Mouse (Mus musculus) thymus, postnatal 10 days (tissue): ENCODE data around the gene Hdac10.

Experiments used
- DNase-seq, 2 experiments: peaks; one replicate each; pipeline ENCODE4 v3.0.0; 2021; ENCODE audit warnings: low spot score in 2 of 2

Hdac10 gene

DNA sequence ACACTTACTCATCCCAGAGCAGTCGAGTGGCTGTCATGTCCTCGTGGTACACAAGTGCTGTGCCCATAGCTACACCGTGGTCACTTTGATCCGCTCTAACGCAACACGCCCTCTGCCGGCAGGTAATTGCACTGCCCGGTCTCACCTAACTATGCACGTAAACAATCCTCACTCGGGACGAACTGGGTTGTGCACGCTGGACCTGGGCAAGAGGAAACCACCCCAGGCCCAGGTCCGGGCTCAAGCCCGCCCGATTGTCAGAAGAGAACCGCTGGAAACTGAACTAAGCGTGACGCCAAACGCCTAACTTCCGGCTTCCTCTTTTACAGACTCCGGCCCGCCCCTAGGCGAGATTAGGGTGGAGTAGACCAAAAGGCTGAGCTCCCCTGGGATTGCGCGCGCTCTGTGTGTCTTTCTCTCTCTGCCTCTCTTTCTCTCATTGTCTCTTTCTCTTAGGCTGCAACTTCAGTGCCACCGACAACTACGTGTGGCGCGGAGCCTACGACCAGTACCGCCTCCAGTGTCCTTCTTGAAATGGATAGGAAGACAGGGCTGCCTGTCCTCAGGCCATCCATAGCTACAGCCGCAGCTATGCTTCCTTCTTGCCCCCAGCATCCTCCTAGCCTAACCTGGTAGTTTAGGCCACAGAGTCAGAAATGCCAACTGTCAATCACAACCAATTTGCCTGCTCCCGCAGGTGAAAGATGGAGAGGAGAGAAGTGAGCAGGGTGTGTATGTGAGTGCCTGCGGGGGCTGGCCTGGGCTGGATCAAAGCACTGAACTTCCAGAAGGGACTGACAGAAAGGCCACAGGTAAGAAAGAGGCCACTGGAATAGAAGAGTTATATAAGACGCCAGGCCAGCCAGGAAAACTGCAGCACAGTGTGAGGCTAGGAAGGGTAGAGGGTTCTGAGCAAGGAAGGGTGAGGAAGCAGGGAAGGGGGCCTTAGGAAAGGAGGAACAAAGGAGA is at the start of gene Hdac10:
Hdac10 (minus strand) TSS at position 319 of the 969 bp plus-strand sequence.
- peak; percentile 62 to 75 for DNase-seq

DNA sequence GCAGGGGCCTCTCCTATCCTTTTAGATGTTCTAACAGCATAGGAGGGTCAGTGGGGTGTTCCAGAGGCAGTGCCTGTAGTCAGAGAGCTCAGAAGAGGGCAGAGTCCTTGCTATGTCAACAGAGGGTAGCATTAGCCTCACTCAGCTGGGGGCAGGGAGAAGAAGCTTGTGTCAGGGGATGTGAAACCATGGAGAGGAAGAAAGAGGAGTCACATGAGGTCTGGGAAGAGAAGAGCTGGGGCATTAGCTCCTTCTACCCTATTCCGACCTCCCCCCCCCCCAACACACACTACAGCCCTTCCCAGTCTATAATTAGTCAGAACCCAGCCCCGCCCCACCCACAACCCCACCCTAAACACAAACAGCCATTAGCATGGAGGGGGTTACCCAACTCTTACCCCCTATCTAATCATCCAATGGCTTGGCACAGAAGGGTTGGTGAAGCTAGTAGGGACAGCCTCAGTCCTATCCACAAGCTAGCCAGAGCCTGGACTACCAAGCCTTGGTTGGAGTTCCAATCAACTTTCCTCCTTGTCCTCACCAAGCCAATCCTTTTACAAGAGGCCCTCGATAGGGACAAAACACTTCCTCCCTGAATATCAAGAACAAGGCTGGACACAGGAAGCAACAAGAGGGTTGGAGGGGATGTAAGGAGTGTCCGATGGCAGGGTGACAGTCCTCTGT is 49.2 kb upstream of the Hdac10 start:
- no peak for DNase-seq

DNA sequence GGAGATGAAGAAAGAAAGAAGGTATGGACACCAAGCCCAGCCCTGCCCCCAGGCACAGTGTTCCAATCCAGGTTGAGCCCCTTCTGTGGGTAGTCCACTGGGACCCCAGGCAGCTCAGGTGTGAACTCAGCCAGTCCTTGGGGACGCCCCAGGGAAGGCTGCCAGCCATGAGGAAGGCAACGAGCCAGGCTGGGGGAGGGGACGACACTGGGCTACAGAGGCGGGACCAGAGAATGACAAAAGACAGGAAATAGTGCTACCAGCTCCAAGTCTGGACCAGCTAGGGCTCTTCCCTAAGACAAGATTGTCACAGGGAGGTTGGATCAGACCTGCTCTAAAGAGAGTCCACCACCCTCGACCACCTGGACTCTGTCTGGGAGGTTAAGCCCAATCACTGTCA is 48.6 kb upstream of the Hdac10 start:
- no peak for DNase-seq

DNA sequence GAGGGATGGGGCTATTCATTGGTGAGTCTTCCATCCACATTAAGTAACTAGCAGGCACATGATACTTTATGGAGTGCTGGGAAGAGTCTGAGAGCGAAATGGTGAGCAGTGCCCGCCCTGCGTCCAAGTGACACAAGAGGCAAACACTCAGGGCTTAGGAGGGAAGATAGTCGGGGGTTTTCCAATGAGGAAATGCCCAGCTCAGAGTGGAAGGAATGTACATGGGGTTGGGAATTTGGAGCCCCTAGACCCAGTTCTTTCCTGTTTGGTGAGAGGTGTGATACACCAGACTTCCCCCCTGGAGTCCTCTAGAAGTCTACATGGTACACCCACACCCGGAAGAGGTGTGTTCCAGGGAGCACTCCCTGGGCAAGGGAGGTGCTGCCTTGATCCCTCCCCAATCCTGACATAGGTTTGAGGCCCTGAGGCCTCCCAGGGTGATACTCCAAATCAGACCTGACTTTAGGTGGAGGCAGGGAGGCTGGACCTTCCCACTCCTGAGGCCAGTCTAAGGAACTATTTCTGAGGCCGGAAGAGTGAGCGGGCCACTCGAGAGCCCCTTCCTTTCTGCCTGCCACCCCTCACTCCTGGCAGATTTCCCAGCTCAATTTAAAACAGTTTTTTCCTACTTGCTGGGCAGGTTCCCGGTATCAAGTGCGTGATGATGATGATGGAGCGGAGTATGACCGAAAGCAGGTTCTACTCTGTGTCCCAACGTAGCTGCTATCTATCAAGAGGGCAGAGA is 47.1 kb upstream of the Hdac10 start:
- no peak for DNase-seq

DNA sequence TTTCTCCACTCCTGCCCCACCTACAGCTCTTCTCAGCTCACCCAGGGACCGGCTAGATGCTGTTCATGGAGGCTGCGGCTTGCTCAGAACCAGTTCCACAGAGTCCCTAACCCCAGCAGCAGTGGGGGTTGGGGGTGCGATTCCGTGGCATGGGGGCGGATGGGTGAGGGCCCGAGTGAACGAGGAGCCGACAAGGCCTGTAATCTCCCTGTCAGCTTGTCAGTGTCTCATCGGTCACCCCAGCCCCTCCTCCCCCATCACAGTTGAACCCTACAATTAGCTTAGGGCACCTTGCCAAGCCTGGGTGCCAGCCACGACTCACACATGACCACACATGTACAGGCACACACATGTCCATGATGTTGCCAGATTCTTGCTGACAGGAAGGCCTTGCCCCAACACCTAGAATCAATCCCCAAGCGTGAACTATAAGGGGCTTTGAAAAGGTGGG is 46.4 kb upstream of the Hdac10 start:
- DNase-seq: no peak

DNA sequence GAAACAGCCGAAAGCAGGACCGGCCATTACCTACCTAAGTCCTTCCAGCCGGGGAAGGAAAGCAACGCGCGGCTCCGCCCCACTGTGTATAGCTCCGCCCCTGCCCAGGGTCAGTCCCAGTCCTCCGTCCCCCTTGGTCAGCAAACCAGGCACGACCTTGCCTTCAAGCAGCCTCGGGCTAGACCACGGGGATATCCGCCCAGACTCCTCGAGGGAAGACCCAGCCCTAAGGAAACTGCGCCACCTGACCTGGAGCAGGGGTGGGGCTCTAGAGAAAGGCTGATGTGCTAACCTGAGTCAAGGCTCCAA is 45.4 kb upstream of the Hdac10 start:
- DNase-seq: no peak

DNA sequence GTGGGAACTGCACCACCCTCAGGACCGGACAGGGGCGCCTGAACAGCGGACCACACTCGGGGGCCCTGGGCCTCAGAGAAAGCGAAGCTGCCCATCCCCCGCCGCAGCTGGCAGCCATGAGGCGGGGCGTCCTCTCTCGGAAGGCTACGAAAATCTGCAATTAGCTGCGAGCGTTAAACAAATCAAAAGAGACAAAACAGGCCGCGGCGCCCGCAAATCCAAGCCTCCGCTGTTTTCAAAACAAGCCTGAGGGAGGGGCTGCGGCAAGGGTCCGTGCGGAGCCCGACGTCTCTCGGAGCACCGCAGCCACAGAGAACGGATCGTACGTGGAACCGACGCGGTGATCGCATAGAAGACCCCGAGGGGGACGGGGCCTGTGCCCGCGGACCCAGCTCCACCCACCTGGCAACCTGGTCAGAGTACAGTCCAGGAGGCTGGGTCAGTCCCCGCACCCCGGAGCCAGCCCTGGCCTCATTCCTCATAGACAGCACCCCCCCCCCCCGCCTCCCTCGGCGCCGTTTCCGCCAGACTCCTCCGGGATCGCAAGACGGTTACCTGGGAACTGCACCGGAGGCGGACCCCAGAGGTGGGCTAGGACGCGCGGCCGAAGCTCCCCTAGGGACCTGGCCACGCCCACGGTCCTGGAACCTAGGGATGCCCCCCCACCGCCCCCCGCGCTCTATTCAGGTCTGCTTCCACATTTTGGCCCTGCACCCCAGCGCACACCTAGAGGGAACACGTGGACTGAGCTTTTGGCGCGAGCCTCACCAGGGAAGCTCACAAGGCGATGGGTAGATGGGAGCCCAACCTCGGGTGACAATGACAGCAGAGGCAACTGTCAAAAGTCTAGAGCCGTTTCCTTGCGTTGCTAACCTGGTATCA is 44.8 kb upstream of the Hdac10 start:
- no peak for DNase-seq

DNA sequence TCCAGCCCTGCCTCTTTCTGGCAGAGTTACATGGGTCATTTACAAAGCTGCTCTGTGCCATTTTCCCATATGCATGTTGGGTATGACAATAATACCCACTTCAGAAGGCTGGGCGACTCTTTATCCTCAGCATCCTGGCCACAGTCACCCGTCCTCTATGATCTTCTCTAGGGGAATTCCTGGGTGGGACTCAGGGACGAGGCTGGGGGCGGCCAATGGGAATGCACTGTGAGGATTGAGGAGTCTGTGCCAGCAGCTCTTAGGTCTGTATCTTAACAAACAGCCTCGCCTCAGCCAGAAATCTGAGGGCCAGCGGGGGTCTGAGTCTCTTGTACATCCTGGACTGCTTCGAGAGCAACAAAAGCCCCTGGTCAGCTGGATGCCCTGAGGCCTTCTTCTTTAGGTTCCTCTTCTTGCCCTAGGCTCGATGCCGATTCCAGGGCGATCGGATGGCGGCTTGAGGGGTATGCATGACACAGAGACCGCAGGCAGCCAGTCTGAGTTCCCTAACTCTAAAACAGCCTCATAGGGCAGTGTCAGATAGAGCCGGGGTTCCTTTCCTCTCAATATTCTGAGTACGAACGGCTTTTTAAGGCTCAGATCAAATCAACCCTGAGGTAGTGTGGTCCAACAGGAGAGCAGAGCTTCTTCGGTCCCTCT is 43.9 kb upstream of the Hdac10 start:
- DNase-seq: no peak

DNA sequence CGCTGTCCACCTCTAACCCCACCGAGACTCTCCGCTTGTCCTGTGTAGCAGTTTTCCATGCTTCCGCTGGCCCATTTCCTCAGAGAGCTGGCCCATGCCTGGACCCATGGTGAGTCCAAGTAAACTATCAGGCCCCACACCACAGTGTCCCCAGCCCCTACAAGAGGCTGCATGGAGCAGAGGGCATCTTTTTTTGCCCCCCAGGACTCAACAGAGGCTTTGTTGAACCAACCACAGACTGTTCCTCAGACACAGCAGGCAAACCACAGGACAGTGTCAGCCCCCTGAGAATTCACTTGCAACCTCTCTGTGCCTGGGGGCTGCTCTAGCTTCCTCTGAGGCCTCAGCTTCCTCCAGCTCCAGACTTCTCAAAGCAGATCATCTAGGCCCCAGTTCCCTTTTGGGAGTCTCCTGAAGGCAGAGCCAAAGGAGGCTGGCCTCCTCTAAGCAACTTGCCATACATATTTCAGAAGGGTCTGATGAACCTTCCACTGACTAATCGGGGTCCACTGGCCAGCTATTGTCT is 43.1 kb upstream of the Hdac10 start:
- DNase-seq: no peak

DNA sequence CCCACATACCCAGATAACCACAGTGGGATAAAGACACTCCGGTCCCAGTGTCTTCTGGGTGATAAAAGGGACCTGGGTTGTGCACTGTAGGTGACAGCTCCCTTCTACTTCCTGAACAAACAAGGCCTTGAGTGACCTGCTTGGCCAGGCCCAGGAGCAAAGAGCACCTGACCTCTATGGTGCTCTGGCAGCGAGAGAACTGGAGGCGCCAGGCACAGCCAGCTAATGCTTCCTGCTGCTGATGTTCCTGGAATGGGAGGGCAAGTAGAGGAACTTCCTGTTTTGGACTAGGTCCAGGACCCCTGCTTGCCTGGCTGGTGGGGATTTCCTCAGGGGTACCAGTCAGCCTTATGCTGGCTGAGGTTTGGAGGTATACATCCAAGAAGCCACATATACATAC is 41.6 kb upstream of the Hdac10 start:
- no peak for DNase-seq

DNA sequence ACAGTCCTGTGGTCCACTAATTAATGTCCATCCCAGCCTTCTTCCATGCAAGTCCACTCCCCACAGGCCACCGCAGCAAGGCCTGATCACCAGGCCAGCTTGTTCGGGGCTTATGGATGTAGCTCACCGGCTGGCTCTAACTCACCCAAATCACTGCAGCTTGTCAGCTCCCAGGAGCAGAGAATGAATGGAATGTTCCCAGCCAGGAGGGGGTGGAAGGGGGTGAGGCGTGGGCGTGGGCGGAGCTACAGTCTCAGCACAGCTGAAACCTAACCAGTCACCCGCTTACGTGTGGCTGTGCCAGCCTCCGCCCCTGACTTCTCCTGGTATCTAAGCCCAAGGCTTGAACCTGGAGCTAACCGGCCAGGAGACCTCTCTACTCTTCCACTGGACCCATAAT is 40.9 kb upstream of the Hdac10 start:
- DNase-seq: no peak

DNA sequence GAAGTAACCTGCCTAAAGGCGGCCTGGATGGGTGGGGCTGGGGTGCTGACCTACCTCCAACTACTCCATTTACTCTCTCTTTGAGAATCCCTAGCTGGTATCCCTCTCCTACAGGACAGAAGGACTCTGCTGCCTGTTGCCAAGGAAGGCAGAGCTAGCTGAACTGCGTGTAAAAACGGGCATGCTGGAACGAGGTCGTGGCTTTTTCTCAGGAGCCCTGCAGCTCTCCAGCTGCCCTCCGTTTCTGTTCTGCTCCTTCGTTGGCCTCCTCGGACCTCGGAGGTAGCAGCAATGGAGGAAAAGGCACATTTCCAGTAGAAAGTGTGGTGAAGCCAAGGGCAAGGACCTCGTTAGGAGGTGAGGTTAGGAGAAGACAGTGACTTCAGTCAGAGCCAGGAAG is 40.4 kb upstream of the Hdac10 start:
- no peak for DNase-seq

DNA sequence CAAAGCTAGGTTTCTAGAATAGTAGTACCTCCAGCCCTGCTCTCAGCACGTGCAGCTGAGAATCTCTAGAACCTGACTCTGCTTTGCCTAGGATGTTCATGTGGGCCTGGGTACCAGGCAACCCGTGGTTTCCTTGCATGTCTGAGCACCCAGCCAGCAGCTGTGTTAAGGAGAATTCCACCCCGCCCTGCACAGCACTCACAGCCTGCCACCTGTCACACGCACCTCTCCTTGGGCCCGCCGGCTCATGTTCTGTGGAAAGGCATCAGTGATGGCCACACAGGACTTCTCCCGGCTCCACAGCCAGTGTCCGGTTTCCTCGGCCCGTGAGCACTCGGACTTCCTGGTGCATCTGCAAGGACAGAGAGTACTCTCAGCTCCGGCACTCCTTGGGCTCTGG is 37.0 kb upstream of the Hdac10 start:
- DNase-seq: no peak

DNA sequence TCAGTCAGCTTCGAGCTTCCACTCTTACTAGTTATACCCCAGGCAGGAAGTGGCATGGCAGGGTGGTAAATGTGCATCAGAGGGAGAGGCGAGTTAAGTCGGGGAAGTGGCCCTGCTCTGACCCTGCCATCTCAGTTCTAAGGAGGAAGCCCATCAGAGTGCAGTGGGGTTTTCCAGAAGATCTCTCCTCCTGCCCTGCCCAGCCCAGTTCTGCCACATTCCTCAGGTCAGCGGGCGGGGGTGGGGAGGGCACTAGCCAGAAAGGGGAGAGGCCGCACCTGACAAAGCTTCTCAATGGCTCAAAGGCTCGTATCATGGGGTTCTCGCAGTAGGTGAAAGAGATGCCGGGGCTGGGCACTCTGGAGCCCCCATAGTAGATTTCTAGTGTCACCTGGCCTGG is 32.9 kb upstream of the Hdac10 start:
- DNase-seq: no peak

DNA sequence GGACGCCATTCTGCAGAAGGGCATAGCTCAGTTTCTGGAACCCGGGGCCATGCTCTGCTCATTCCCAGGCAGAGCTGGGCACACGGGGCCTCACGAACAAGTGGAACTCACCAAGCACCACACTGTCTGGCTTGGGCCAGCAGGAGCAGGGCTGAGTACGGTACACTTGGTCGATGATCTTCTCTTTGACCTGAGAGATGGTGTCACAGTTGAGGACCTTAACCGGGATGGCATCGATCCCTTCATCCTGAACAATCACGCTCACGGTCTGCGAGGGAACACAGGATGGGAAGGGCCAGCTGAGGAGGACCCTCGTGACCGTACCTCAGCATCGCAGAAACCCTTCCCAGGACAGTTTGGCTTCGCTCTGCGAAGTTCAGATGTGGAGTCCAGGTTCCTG is 30.0 kb upstream of the Hdac10 start:
- DNase-seq: no peak

DNA sequence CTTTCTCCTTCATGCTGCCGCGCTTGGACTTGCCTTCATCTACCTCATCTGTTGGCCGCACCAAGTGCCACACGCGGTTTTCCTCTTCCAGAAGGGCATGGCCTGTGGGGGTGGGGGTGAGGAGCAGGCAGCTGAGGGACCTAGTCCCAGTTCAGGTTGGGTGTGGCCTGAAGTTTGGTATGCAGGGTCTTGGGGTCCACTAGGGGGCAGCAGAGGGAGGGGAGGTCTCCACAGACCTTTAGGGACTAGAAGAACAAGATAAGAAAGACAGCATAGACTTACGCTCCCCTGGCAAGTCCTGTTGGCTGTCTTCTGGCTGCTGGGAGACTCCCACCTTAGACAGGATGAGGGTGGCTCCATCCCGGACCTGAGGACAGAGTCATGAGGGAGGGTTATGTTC is 29.5 kb upstream of the Hdac10 start:
- peak; percentile 52 to 80 for DNase-seq

DNA sequence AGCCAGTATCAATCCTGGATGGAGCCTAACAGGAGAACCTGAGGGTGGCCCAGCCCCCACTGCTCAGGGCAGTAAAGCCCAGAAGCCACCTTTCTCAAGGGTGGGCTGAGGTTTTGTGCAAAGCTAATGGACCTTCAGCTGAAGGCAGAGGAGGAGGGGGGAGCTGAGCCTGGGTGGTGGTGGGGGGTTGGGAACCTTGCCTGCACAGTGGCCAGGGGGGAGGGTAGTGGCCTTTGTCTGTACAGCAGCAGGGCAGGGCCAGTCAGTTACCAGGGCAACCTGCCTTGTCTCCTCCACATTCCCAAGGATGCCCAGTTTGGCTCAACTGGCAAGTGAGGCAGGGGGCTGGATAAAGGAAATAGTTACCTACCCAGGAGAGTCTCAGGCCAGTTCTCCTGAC is 23.8 kb upstream of the Hdac10 start:
- no peak for DNase-seq

DNA sequence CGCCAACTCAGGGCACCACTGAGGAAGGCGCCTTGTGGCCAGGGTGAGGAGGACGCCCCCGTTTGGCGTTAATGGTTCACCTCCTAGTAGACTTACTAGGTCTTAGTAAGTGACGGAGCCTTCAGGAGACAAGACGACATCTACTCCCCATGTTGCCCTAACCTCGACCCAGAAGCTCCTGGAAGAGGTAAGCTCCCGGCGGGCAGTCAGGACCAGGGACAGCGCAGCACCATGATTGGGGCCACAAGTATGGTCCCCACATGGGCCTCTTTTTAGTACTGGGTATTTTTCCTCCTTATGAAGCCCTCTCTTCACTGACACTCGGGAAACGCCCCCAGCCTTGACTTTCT is 21.5 kb upstream of the Hdac10 start:
- DNase-seq: peak; percentile 29 to 40

DNA sequence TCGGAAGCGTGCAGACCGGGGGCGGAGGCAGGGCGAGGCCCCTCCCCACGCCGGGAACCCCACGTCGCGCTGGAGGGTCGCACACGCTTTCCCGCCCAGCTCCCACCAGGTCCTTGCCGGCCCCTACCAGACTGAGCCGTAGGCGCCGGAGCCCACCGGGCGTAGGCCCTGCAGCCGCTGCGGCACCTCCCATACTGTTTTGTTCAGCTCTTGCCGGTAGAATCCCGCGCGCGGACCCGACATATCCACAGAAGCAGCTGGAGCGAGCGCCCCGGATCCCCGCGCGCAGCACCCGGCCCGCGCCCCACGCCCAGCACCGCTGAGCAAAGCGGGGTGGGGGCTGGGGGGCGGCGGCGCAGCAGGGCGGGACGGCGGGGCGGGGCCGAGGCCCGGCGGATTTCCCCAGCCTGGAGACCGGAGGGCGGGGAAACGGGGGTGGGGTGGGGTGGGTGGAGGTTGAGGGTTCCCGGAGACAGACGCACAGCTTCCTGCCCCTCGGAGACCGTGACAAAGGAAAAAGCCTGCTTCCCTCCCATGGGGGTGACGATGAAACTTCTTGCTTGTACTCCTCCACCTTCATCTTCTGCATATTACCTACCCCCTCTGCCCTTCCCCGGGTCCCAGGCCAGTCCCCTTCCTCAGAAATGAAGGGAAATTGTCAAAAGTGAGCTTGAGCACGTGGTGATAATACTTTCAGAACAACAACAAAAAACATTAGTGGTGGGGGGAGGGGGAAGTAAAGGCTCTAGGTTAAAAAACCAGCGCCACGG is 21.0 kb upstream of the Hdac10 start, which contains the start of gene Mapk11:
Mapk11 (minus strand) TSS at position 358 of the 770 bp plus-strand sequence.
- DNase-seq: peak; percentile 46 to 62
